Mouse (Mus musculus) thymus, postnatal 4 days (tissue): ENCODE results near the gene Rarg.
A peak's percentile ranks its signal among the peaks of the same experiment; 100 is the strongest.

ENCODE experiments used
- DNase-seq: peaks from one replicate; pipeline ENCODE4 v3.0.0; 2021

Gene Rarg

GRCm38 (mm10) chr15:102257202-102258075, at the start of gene Rarg:
Gene Rarg (minus strand): TSS chr15:102257517.
- no peak for DNase-seq

- no peak for DNase-seq
These were observed 45.2 kb upstream of the Rarg start for GRCm38 (mm10) chr15:102302542-102302941.

GRCm38 (mm10) chr15:102296368-102297006, 39.2 kb upstream of the Rarg start:
- DNase-seq, result no peak

GRCm38 (mm10) chr15:102295633-102296367, 38.5 kb upstream of the Rarg start, which contains the start of gene Espl1:
Gene Espl1 (plus strand): TSS chr15:102296266.
- DNase-seq, result peak; percentile 96

- peak; percentile 59 for DNase-seq
These were observed 30.1 kb upstream of the Rarg start for GRCm38 (mm10) chr15:102287395-102287794.

- no peak for DNase-seq
These were observed 26.3 kb upstream of the Rarg start for GRCm38 (mm10) chr15:102283648-102284047.

GRCm38 (mm10) chr15:102282463-102283292, 25.4 kb upstream of the Rarg start:
- no peak for DNase-seq

GRCm38 (mm10) chr15:102280623-102281022, 23.3 kb upstream of the Rarg start:
- DNase-seq, result peak; percentile 27

- DNase-seq, result peak; percentile 19
These were observed 22.6 kb upstream of the Rarg start for GRCm38 (mm10) chr15:102279783-102280520.

GRCm38 (mm10) chr15:102279092-102279782, 21.9 kb upstream of the Rarg start, which contains the start of gene Mfsd5:
Gene Mfsd5 (plus strand): TSS chr15:102279454.
- DNase-seq, result peak; percentile 95

GRCm38 (mm10) chr15:102278726-102279091, 21.4 kb upstream of the Rarg start:
- peak; percentile 37 for DNase-seq

GRCm38 (mm10) chr15:102273982-102274716, 16.8 kb upstream of the Rarg start:
- no peak for DNase-seq

GRCm38 (mm10) chr15:102271441-102271840, 14.1 kb upstream of the Rarg start:
- DNase-seq, result no peak

- no peak for DNase-seq
These were observed 13.1 kb upstream of the Rarg start, which contains the start of gene Gm9918 for GRCm38 (mm10) chr15:102270274-102270960. Gene Gm9918 (plus strand): TSS chr15:102270563.

- no peak for DNase-seq
These were observed 8.2 kb upstream of the Rarg start for GRCm38 (mm10) chr15:102265548-102265947.

GRCm38 (mm10) chr15:102263037-102263436, 5.7 kb upstream of the Rarg start:
- peak; percentile 41 for DNase-seq

- DNase-seq, result no peak
These were observed 5.3 kb upstream of the Rarg start for GRCm38 (mm10) chr15:102262582-102262981.

GRCm38 (mm10) chr15:102258581-102259253, 1.4 kb upstream of the Rarg start:
- no peak for DNase-seq

- DNase-seq, result no peak
These were observed 756 bp upstream of the Rarg start for GRCm38 (mm10) chr15:102258076-102258470.
